Mouse (Mus musculus): Measurements from ENCODE around the gene Nipa1. TPM values are rescaled to one million over a fixed set of nuclear protein-coding genes. Genes with fewer than 3 reads are reported as not detected.
"Not testable (repeated sequence)": the region's sequence is repeated elsewhere in the genome, so short reads cannot be mapped to it uniquely, and the experiment has no call there.

Gene Nipa1
- polyA plus RNA-seq, 1 experiment from 2014 or later: 9.5 TPM

GRCm38 (mm10) chr7:56018972-56019929 is 503 bp downstream of the Nipa1 start:
- H3K27me3 ChIP-seq: no peaks in the 10 kb centered on the region
- H3K27ac ChIP-seq: peak overlapping the region; percentile 34; the same call in 1 of the 2 replicates
- H3K9me3 ChIP-seq: no peaks in the 10 kb centered on the region
- peaks cover 8% of the 10 kb centered on the region for H3K4me1 ChIP-seq
- under 1% methylated on average over 66 of the region's 71 CpGs for WGBS
- peak overlapping the region; percentile 76 for H3K4me3 ChIP-seq
- H3K36me3 ChIP-seq: no peaks in the 10 kb centered on the region
- ATAC-seq (ENCODE audit: low FRiP score, low read depth): peak; percentile 94
- H3K4me2 ChIP-seq (replicated peaks): peak overlapping the region; percentile 77
- peak overlapping the region; percentile 85 for H3K9ac ChIP-seq

GRCm38 (mm10) chr7:56018446-56018971 is 1.2 kb downstream of the Nipa1 start:
- no peak for ATAC-seq (ENCODE audit: low FRiP score, low read depth)
- peak overlapping the region; percentile 85 for H3K9ac ChIP-seq

GRCm38 (mm10) chr7:56017761-56018160 is 2.0 kb downstream of the Nipa1 start:
- H3K4me1 ChIP-seq: peaks cover 8% of the 10 kb centered on the region
- H3K9me3 ChIP-seq: no peaks in the 10 kb centered on the region
- H3K4me3 ChIP-seq: no peak overlapping the region
- no peak overlapping the region for H3K9ac ChIP-seq
- no peak for ATAC-seq (ENCODE audit: low FRiP score, low read depth)
- H3K4me2 ChIP-seq (replicated peaks): no peak overlapping the region
- 74% methylated on average over 3 of the region's 3 CpGs for WGBS
- H3K27me3 ChIP-seq: no peaks in the 10 kb centered on the region
- no peak overlapping the region for H3K27ac ChIP-seq
- no peaks in the 10 kb centered on the region for H3K36me3 ChIP-seq

More at GRCm38 (mm10) chr7:56018446-56018971, 1.2 kb downstream of the Nipa1 start:
- Histone ChIP-seq H3K4me3 (peak overlapping the region; percentile 76), H3K9me3 (no peaks in the 10 kb centered on the region), H3K4me2 (replicated peaks) (peak overlapping the region; percentile 77), H3K4me1 (peaks cover 8% of the 10 kb centered on the region), H3K36me3 (no peaks in the 10 kb centered on the region), H3K27me3 (no peaks in the 10 kb centered on the region), H3K27ac (0 out of 2 replicates have a peak overlapping the region, but pooled peaks have one; percentile 34)
- WGBS: 41% methylated on average over 7 of the region's 7 CpGs

GRCm38 (mm10) chr7:56015837-56016236 is 3.9 kb downstream of the Nipa1 start:
- no peak overlapping the region for H3K27ac ChIP-seq
- H3K36me3 ChIP-seq: no peaks in the 10 kb centered on the region
- ATAC-seq (ENCODE audit: low FRiP score, low read depth): no peak
- WGBS: 87% methylated on average over 7 of the region's 7 CpGs
- no peak overlapping the region for H3K9ac ChIP-seq
- no peaks in the 10 kb centered on the region for H3K27me3 ChIP-seq
- H3K4me1 ChIP-seq: peaks cover 8% of the 10 kb centered on the region
- H3K9me3 ChIP-seq: no peaks in the 10 kb centered on the region
- no peak overlapping the region for H3K4me3 ChIP-seq
- no peak overlapping the region for H3K4me2 ChIP-seq (replicated peaks)

- H3K27ac ChIP-seq: no peak overlapping the region
- WGBS: 74% methylated on average over 6 of the region's 6 CpGs
- H3K4me2 ChIP-seq (replicated peaks): no peak overlapping the region
- no peaks in the 10 kb centered on the region for H3K36me3 ChIP-seq
- no peaks in the 10 kb centered on the region for H3K27me3 ChIP-seq
- H3K4me1 ChIP-seq: peaks cover 12% of the 10 kb centered on the region
- H3K9me3 ChIP-seq: no peaks in the 10 kb centered on the region
- no peak overlapping the region for H3K4me3 ChIP-seq
- ATAC-seq (ENCODE audit: low FRiP score, low read depth): no peak
- H3K9ac ChIP-seq: no peak overlapping the region
Measured at GRCm38 (mm10) chr7:56015172-56015571, 4.6 kb downstream of the Nipa1 start.

- H3K36me3 ChIP-seq; H3K27me3 ChIP-seq; H3K9ac ChIP-seq; H3K4me3 ChIP-seq; ATAC-seq (ENCODE audit: low FRiP score, low read depth); H3K4me2 ChIP-seq (replicated peaks); H3K27ac ChIP-seq; H3K9me3 ChIP-seq: not testable (repeated sequence)
- WGBS: 91% methylated on average over 8 of the region's 18 CpGs
- H3K4me1 ChIP-seq: peaks cover 12% of the 10 kb centered on the region
Measured at GRCm38 (mm10) chr7:56014002-56014702, 5.6 kb downstream of the Nipa1 start.

- no peaks in the 10 kb centered on the region for H3K36me3 ChIP-seq
- H3K27ac ChIP-seq: no peak overlapping the region
- H3K9me3 ChIP-seq: no peaks in the 10 kb centered on the region
- H3K4me2 ChIP-seq (replicated peaks): no peak overlapping the region
- no peak for ATAC-seq (ENCODE audit: low FRiP score, low read depth)
- WGBS: 96% methylated on average over 14 of the region's 14 CpGs
- H3K4me1 ChIP-seq: peaks cover 6% of the 10 kb centered on the region
- no peak overlapping the region for H3K9ac ChIP-seq
- H3K4me3 ChIP-seq: no peak overlapping the region
- no peaks in the 10 kb centered on the region for H3K27me3 ChIP-seq
Measured at GRCm38 (mm10) chr7:56013261-56014001, 6.3 kb downstream of the Nipa1 start.

- no peak for ATAC-seq (ENCODE audit: low FRiP score, low read depth)
- Histone ChIP-seq H3K4me3 (no peak overlapping the region), H3K27ac (no peak overlapping the region), H3K9me3 (no peaks in the 10 kb centered on the region), H3K4me2 (replicated peaks) (no peak overlapping the region), H3K36me3 (no peaks in the 10 kb centered on the region), H3K9ac (no peak overlapping the region), H3K4me1 (peaks cover 4% of the 10 kb centered on the region; the same call in 1 of the 2 replicates), H3K27me3 (no peaks in the 10 kb centered on the region)
Measured at GRCm38 (mm10) chr7:56011018-56011333, 8.8 kb downstream of the Nipa1 start.

- peaks cover 4% of the 10 kb centered on the region; the same call in 1 of the 2 replicates for H3K4me1 ChIP-seq
- H3K36me3 ChIP-seq: no peaks in the 10 kb centered on the region
- H3K9me3 ChIP-seq: no peaks in the 10 kb centered on the region
- no peak overlapping the region for H3K9ac ChIP-seq
- ATAC-seq (ENCODE audit: low FRiP score, low read depth): no peak
- no peak overlapping the region for H3K4me3 ChIP-seq
- no peak overlapping the region for H3K4me2 ChIP-seq (replicated peaks)
- H3K27me3 ChIP-seq: no peaks in the 10 kb centered on the region
- WGBS: 81% methylated on average over 4 of the region's 4 CpGs
- peak overlapping the region; percentile 15; the same call in 1 of the 2 replicates for H3K27ac ChIP-seq
Measured at GRCm38 (mm10) chr7:56010318-56011017, 9.3 kb downstream of the Nipa1 start.

- Histone ChIP-seq H3K36me3 (no peaks in the 10 kb centered on the region), H3K27ac (no peak overlapping the region), H3K27me3 (no peaks in the 10 kb centered on the region), H3K4me3 (no peak overlapping the region), H3K9me3 (no peaks in the 10 kb centered on the region), H3K4me2 (replicated peaks) (no peak overlapping the region), H3K9ac (no peak overlapping the region), H3K4me1 (no peaks in the 10 kb centered on the region; the same call in 1 of the 2 replicates)
- WGBS: 15% methylated on average over 2 of the region's 4 CpGs
- ATAC-seq (ENCODE audit: low FRiP score, low read depth): no peak
Measured at GRCm38 (mm10) chr7:55998997-55999396, 20.8 kb downstream of the Nipa1 start.

GRCm38 (mm10) chr7:55995013-55995412 is 24.7 kb downstream of the Nipa1 start:
- H3K9ac ChIP-seq: no peak overlapping the region
- H3K36me3 ChIP-seq: no peaks in the 10 kb centered on the region
- no peak overlapping the region for H3K4me3 ChIP-seq
- 55% methylated on average over 4 of the region's 4 CpGs for WGBS
- no peak overlapping the region for H3K4me2 ChIP-seq (replicated peaks)
- no peaks in the 10 kb centered on the region; the same call in 1 of the 2 replicates for H3K4me1 ChIP-seq
- ATAC-seq (ENCODE audit: low FRiP score, low read depth): no peak
- no peak overlapping the region for H3K27ac ChIP-seq
- H3K9me3 ChIP-seq: no peaks in the 10 kb centered on the region
- H3K27me3 ChIP-seq: no peaks in the 10 kb centered on the region
